Mouse (Mus musculus) R1 (cell line): ENCODE data around the gene Pan3.

ENCODE experiments used
- DNase-seq: peaks from one replicate; pipeline ENCODE4 v3.0.0-alpha.2; 2018; ENCODE audit warnings: low read depth, low spot score

Pan3 gene

GRCm38 (mm10) chr5:147429535-147430305, at the start of gene Pan3:
TSS of gene Pan3 (plus strand) at chr5:147430161.
- DNase-seq, result peak; percentile 94

GRCm38 (mm10) chr5:147381396-147381795, 48.6 kb upstream of the Pan3 start:
- peak; percentile 81 for DNase-seq

GRCm38 (mm10) chr5:147386865-147387264, 43.1 kb upstream of the Pan3 start:
- DNase-seq, result no peak

- DNase-seq, result no peak
Measured at GRCm38 (mm10) chr5:147388376-147389008, 41.5 kb upstream of the Pan3 start.

- DNase-seq, result no peak
Measured at GRCm38 (mm10) chr5:147389052-147389451, 40.9 kb upstream of the Pan3 start.

- no peak for DNase-seq
Measured at GRCm38 (mm10) chr5:147390772-147391171, 39.2 kb upstream of the Pan3 start.

GRCm38 (mm10) chr5:147392667-147393213, 37.2 kb upstream of the Pan3 start:
- DNase-seq, result no peak

- peak; percentile 55 for DNase-seq
Measured at GRCm38 (mm10) chr5:147395050-147395449, 34.9 kb upstream of the Pan3 start.

- DNase-seq, result peak; percentile 48
Measured at GRCm38 (mm10) chr5:147399843-147400504, 30.0 kb upstream of the Pan3 start, which contains the start of gene Flt3. TSS of gene Flt3 (minus strand) at chr5:147400489.

GRCm38 (mm10) chr5:147400505-147400979, 29.4 kb upstream of the Pan3 start:
- no peak for DNase-seq

GRCm38 (mm10) chr5:147401024-147401423, 28.9 kb upstream of the Pan3 start:
- no peak for DNase-seq

GRCm38 (mm10) chr5:147402505-147402904, 27.5 kb upstream of the Pan3 start:
- peak; percentile 84 for DNase-seq

GRCm38 (mm10) chr5:147406135-147406534, 23.8 kb upstream of the Pan3 start:
- DNase-seq, result no peak

GRCm38 (mm10) chr5:147408731-147409130, 21.2 kb upstream of the Pan3 start:
- peak; percentile 82 for DNase-seq

- peak; percentile 83 for DNase-seq
Measured at GRCm38 (mm10) chr5:147410585-147410984, 19.4 kb upstream of the Pan3 start.

GRCm38 (mm10) chr5:147417986-147418385, 12.0 kb upstream of the Pan3 start:
- no peak for DNase-seq

- DNase-seq, result peak; percentile 92
Measured at GRCm38 (mm10) chr5:147418394-147419121, 11.4 kb upstream of the Pan3 start.

GRCm38 (mm10) chr5:147423612-147424011, 6.3 kb upstream of the Pan3 start:
- no peak for DNase-seq

GRCm38 (mm10) chr5:147426048-147426805, 3.7 kb upstream of the Pan3 start:
- DNase-seq, result no peak

GRCm38 (mm10) chr5:147430361-147430935, 487 bp downstream of the Pan3 start:
- peak; percentile 37 for DNase-seq
